Mouse (Mus musculus) C2C12 (cell line): ENCODE data around the gene BC048562. TPM values are rescaled to one million over a fixed set of nuclear protein-coding genes. Genes with fewer than 3 reads are reported as not detected.

Experiments
- H3K27me3 ChIP-seq: one replicate; pipeline ENCODE4 v1.6.1; 2011; ENCODE audit not compliant: control insufficient read depth, insufficient read depth, insufficient read length
- H3K36me3 ChIP-seq: one replicate; pipeline ENCODE4 v1.6.1; 2011; ENCODE audit not compliant: control insufficient read depth, insufficient read depth
- H3K4me3 ChIP-seq: one replicate; pipeline ENCODE4 v1.5.1; 2011; ENCODE audit warnings: mild to moderate bottlenecking, control low read depth; ENCODE audit not compliant: poor library complexity, insufficient read depth, severe bottlenecking
- H3K79me2 ChIP-seq: one replicate; pipeline ENCODE4 v1.6.1; 2011; ENCODE audit not compliant: control insufficient read depth, insufficient read depth
- H3K79me3 ChIP-seq: one replicate; pipeline ENCODE4 v1.6.1; 2011; ENCODE audit warnings: low read depth, control low read depth
- H3ac ChIP-seq: one replicate; pipeline ENCODE3; 2011; ENCODE audit warnings: low read depth; ENCODE audit not compliant: control insufficient read depth, insufficient read length
- CEBPB ChIP-seq: IDR thresholded peaks from one replicate; pipeline ENCODE4 v1.6.1; 2011; ENCODE audit warnings: low read depth, mild to moderate bottlenecking, control low read depth, moderate library complexity
- CTCF ChIP-seq: IDR thresholded peaks from one replicate; pipeline ENCODE4 v1.5.1; 2011; ENCODE audit not compliant: control insufficient read depth, insufficient read depth, insufficient read length
- FOSL1 ChIP-seq: IDR thresholded peaks from one replicate; pipeline ENCODE4 v1.8.0; 2011; ENCODE audit warnings: mild to moderate bottlenecking, low read length; ENCODE audit not compliant: poor library complexity, insufficient read depth, severe bottlenecking
- MAX ChIP-seq: IDR thresholded peaks from one replicate; pipeline ENCODE4 v1.6.1; 2011; ENCODE audit warnings: mild to moderate bottlenecking, control low read depth
- MYOD1 ChIP-seq: IDR thresholded peaks from one replicate; pipeline ENCODE4 v1.6.1; 2011; ENCODE audit warnings: low read depth; ENCODE audit not compliant: control insufficient read depth, insufficient read length
- MYOG ChIP-seq: IDR thresholded peaks from one replicate; pipeline ENCODE4 v1.6.1; 2011; ENCODE audit not compliant: control insufficient read depth, insufficient read length; ENCODE audit errors: extremely low read depth
- USF1 ChIP-seq: IDR thresholded peaks from one replicate; pipeline ENCODE4 v1.6.1; 2011; ENCODE audit warnings: low read depth, mild to moderate bottlenecking, control low read depth, moderate library complexity
- polyA plus RNA-seq: library from polyadenylated mRNA; unstranded; fragments of >200 nt; fragmentation: generic; extraction: Trizol; gene quantifications from one replicate; pipeline ENCODE4 v1.2.1, GENCODE M21; 2012; ENCODE audit warnings: missing spikeins

BC048562 gene
- polyA plus RNA-seq, 1 experiment: not detected

GRCm38 (mm10) chr9:108479241-108479640 lies 43.0 kb downstream of the BC048562 start:
- Histone ChIP-seq H3K79me3 (peaks cover 12% of the 10 kb centered on the region), H3K4me3 (no peak overlapping the region), H3K27me3 (no peaks in the 10 kb centered on the region), H3K79me2 (peaks cover 32% of the 10 kb centered on the region), H3K36me3 (peaks cover 27% of the 10 kb centered on the region), H3ac (no peak overlapping the region)
- TF ChIP-seq FOSL1 (no peak), MYOG (no peak), MYOD1 (no peak), CTCF (no peak), MAX (no peak), USF1 (no peak), CEBPB (no peak)

GRCm38 (mm10) chr9:108479721-108480351 lies 43.6 kb downstream of the BC048562 start, which contains the start of gene Lamb2:
Gene Lamb2, plus strand, starts transcription at chr9:108479736.
- no peak for TF ChIP-seq USF1
- H3K36me3 ChIP-seq: peaks cover 28% of the 10 kb centered on the region

GRCm38 (mm10) chr9:108480813-108481519 lies 44.7 kb downstream of the BC048562 start:
- no peak for TF ChIP-seq MYOD1
- TF ChIP-seq USF1: no peak
- no peak for TF ChIP-seq CEBPB
- TF ChIP-seq MAX: no peak
- TF ChIP-seq MYOG: no peak
- no peak for TF ChIP-seq CTCF
- no peak for TF ChIP-seq FOSL1
- no peaks in the 10 kb centered on the region for H3K27me3 ChIP-seq
- H3K79me2 ChIP-seq: peaks cover 32% of the 10 kb centered on the region
- H3K4me3 ChIP-seq: peak overlapping the region; percentile 53
- peaks cover 12% of the 10 kb centered on the region for H3K79me3 ChIP-seq
- peaks cover 40% of the 10 kb centered on the region for H3K36me3 ChIP-seq
- H3ac ChIP-seq: no peak overlapping the region

More at GRCm38 (mm10) chr9:108479721-108480351, 43.6 kb downstream of the BC048562 start, which contains the start of gene Lamb2:
- H3K4me3 ChIP-seq: peak within 1 kb of the TSS; percentile 53
- no peaks in the 10 kb centered on the region for H3K27me3 ChIP-seq
- H3ac ChIP-seq: peak within 1 kb of the TSS; percentile 78
- H3K79me2 ChIP-seq: peaks cover 32% of the 10 kb centered on the region
- H3K79me3 ChIP-seq: peaks cover 12% of the 10 kb centered on the region

- peaks cover 40% of the 10 kb centered on the region for H3K36me3 ChIP-seq
- H3K79me3 ChIP-seq: peaks cover 12% of the 10 kb centered on the region
- TF ChIP-seq MYOG (no peak), USF1 (no peak), FOSL1 (no peak), CEBPB (no peak), CTCF (no peak), MAX (no peak), MYOD1 (no peak)
- peaks cover 32% of the 10 kb centered on the region for H3K79me2 ChIP-seq
- H3K4me3 ChIP-seq: no peak overlapping the region
- H3K27me3 ChIP-seq: no peaks in the 10 kb centered on the region
- H3ac ChIP-seq: no peak overlapping the region
Observed at GRCm38 (mm10) chr9:108481520-108482210, 45.4 kb downstream of the BC048562 start.

- peaks cover 12% of the 10 kb centered on the region for H3K79me3 ChIP-seq
- H3K27me3 ChIP-seq: no peaks in the 10 kb centered on the region
- no peak overlapping the region for H3ac ChIP-seq
- TF ChIP-seq MYOD1: no peak
- no peak for TF ChIP-seq CTCF
- no peak for TF ChIP-seq MYOG
- no peak for TF ChIP-seq USF1
- TF ChIP-seq FOSL1: no peak
- TF ChIP-seq CEBPB: no peak
- TF ChIP-seq MAX: no peak
- H3K36me3 ChIP-seq: peaks cover 50% of the 10 kb centered on the region
- H3K4me3 ChIP-seq: no peak overlapping the region
- H3K79me2 ChIP-seq: peaks cover 32% of the 10 kb centered on the region
Observed at GRCm38 (mm10) chr9:108483051-108483790, 46.9 kb downstream of the BC048562 start.
